Mouse (Mus musculus) megakaryocyte, adult 5-6 weeks (primary cell): Measurements from ENCODE around the gene Card11. TPM values are rescaled to one million over a fixed set of nuclear protein-coding genes. Genes with fewer than 3 reads are reported as not detected.

Experiments
- ATAC-seq: 2 replicates; pipeline ENCODE4 v1.8.0; 2016; ENCODE audit warnings: mild to moderate bottlenecking, inconsistent platforms; ENCODE audit not compliant: poor library complexity, severe bottlenecking
- total RNA-seq, 2 experiments: library from RNA; stranded (forward) in 1 of 2; stranded (reverse) in 1 of 2; fragments of 153-499, 151-499 nt in 1 of 2; fragments of 221-1000, 200-1000 nt in 1 of 2; gene quantifications; 2 replicates each; pipeline versions ENCODE4 v1.2.3 to v1.2.4; 2015 to 2017

Gene Card11
- total RNA-seq, 2 experiments from 2014 or later = 2.5 to 3.7 TPM

GRCm38 (mm10) chr5:140855909-140856530, 144.4 kb downstream of the Card11 start:
- ATAC-seq = no peak

DNA sequence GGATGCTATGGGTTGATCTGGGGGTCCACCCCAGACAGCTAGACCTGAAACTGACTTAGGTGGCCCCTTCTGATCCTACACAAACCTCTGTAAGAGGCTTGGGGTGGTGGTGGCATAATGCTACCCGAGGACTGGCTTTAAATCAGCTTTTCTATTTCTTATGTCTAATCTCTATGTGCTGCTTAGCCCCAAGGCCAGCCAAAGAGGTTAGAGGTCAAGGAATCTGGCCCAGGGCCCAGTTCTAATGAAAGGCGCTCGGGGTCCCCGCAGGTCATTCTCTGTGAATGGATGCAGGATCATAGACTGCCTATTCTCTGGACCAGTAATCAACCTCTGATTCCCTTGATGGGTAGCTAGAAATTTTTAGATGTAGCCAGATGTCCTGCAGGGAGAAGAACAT, 145.7 kb downstream of the Card11 start:
- no peak for ATAC-seq

DNA sequence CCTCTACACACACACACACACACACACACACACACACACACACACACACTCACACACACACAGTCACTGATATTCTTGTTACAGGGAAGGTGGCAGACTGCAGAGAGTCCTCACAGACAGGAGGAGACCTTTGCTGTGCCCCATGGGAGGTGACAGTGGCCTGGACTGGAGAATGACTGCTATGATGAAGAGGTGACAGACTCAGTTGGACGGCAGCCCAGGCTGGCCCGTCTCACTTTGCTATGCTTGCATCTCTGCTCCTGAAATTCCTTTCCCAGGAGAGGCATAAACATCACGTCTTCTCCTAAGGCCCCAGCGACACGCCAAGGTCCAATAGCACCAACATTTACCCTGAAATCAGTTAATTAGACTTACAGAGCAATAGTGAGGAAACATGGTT, 146.7 kb downstream of the Card11 start:
- ATAC-seq = no peak

DNA sequence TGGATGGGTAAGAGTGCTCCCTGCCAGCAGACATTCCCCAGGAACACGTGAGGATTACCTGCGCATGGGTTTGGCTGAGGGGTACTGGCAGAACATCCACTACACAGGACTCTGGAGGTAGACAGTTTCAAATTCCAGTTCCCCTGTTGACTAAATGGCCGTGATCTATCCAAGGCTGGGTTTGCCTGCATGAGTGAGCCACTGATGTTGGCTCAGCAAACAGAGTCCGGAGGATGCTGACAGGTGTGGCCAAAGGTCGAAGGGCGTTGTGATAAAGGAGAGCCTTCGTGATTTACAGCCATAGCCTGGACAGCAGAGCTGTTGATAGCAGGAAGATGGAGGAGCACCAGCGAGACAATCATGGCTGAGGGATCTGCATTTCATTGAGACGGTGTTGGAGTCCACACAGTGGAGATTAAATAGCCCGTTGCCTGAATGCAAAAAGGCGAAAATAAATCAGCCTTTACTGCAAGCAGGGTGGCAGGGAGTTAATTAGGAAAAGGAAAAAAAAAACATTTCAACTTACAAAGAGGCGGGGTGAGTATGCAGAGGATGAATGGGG, 147.9 kb downstream of the Card11 start:
- no peak for ATAC-seq

GRCm38 (mm10) chr5:140847300-140847729, 153.1 kb downstream of the Card11 start:
- peak; percentile 86 for ATAC-seq

DNA sequence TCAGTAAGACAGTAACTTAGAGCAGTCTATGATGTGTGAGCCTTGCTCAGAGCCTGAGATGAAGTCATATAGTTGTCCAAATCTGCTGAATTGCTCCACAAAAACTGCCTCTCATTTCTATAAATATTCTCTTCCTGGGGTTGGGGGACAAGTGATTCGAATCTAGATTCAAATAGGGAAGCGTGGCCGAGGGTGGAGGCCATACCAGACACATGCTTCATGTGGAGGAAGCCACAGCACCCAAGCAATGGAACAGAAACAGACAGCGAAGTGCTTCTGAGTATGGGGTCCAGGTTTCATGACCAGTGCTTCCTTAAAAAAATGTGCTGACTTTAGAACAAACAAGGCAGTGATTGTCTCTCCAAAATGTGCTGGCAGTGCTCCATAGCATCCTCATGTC, 158.4 kb downstream of the Card11 start:
- peak; percentile 74 for ATAC-seq

GRCm38 (mm10) chr5:140831064-140831431, 169.3 kb downstream of the Card11 start:
- ATAC-seq = no peak

DNA sequence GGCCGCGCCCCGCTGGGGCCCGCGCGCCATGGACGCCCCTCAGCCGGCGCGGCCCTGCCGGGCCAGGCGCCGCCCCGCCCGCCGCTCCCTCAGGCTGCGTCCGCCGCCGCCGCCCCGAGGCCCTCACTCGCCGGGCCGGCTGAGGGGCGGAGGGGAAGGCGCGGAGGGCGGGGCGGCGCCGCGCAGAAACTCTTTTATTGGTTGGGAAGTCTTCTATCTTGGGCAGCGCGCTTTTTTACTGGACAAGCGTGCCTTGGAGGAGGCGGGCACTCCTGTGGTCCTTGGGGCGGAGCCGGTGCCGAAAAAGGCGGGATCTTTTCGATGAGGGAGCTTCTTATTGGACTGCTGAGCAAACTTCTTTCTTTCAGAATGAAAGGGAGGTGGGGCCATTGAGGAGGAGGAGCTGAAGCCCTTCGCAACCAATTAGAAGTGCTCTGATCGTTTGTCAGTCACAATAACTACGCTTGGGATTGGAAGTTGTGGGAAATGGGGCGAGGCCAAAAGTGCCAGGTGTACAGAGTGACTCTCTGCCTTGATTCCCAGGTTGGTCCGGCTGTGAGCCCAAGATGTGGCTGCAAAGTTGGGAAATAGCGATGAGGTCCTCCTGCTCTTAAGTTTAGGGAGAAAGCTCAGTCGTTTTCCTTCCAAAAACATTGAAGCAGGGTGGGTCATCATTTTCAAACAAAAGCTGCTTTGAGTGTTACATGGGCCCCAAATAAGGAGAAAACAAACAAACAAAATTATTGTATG, 169.9 kb downstream of the Card11 start, which contains the start of gene Gna12:
Gene Gna12, minus strand, starts transcription at position 118 of the 750 bp plus-strand sequence.
- peak; percentile 94 for ATAC-seq

DNA sequence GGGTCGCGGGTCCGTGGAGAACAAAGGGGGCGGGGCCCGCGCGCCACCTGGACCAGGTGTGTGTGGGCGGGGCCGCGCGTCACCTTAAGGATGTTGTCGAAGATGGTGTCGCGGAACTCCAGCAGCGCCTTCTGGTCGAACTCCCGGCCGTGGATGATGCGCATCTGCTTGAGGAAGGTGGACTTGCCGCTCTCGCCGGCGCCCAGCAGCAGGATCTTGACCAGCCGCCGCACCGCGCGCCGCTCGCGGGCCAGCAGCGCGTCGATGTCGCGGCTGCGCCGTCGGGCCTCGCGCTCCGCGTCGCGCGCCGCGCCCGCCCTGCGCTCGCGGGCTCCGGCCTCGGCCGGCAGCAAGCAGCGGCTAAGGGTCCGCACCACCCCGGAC, 170.5 kb downstream of the Card11 start:
- ATAC-seq = peak; percentile 14

DNA sequence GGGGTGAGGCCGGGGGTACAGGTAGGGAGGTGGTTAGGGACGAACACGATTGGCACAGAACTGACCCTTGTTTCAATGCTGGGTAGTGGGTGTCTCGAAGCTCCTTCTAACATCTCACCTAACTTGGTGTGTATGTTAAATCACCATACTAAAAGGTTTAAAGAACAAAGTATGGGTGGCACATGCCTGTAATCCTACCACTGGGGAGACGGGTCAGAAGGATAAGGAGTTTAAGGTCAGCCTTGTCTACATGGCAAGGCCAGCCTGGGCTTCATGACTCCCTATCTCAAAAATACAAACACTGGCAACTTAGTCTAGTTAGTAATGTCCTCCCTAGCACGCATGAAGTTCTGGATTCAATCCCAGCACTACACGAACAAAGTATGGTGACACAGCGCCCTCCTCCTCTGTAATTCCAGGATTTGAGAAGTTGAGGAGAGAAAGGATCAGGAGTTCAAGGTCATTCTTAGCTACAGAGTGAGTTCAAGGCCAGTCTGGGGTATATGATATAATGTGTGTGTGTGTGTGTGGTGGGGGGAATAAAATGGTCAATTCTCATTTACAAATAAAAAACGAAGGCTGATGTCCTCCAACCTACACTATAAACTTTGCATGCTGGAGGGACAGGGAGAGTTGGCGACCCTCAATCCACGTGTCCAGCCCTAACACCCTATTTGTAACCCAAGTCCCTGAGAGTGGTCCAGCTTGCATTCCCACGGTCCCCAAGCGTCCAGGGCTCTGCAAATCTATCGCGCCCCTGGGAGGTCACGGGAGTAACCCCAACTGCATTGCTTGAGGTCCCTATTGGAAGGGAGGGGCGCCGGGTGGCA, 171.1 kb downstream of the Card11 start:
- no peak for ATAC-seq

GRCm38 (mm10) chr5:140828363-140828762, 172.0 kb downstream of the Card11 start:
- ATAC-seq = no peak

DNA sequence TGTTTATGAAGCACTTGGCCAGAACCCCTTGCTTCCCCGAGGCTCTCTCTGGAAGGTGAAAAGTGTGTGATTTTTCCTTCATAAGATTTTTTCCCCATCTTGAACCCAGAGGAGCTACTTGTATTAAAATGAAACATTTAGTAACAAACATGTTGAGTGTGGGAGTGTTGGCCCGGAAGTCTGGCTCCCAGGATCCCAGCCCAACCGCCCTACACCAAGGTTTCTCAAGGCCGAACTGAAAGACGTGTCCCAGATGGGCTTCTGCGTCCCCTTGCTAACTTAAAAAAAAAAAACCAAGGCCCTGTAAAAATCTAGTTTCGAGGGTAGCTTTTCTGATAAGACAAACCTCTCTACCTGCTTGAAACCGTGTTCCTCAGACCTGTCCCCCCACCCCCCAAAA, 172.5 kb downstream of the Card11 start:
- ATAC-seq = no peak

DNA sequence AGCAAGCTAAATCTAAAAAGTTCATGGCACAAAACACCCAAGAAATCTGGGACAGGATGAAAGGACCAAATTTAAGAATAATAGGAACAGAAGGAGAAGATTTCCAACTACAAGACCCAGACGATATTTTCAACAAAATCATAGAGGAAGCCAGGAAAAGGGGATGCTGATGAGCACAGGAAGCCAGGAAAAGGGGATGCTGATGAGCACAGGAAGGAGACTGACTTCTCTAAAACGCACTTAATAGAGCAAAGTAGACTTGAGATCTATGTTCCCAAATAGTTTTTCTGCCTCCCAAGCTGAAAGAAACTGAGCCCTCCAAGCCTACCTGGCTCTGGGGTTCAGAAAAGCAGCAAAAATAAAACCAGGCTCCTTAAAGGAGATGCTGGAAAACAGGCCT, 173.0 kb downstream of the Card11 start:
- no peak for ATAC-seq

DNA sequence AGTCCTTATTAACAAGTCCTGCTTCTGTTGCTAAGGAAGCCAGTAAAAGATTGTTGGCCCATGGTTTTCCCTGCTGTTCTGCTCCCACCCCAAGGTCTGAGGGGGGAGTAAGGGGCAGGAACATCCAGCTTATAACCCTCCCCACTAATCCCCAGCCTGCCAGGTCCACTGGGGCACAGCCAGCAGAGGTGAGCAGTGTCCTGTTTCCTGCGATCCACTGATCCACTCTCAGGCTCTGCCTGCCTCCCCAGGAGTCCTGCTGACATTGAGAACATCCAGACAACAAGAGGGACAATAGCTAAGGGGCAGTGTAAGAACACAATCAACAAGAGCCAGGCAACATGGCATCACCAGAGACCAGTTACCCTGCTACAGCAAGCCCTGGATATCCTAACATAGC, 173.6 kb downstream of the Card11 start:
- no peak for ATAC-seq

DNA sequence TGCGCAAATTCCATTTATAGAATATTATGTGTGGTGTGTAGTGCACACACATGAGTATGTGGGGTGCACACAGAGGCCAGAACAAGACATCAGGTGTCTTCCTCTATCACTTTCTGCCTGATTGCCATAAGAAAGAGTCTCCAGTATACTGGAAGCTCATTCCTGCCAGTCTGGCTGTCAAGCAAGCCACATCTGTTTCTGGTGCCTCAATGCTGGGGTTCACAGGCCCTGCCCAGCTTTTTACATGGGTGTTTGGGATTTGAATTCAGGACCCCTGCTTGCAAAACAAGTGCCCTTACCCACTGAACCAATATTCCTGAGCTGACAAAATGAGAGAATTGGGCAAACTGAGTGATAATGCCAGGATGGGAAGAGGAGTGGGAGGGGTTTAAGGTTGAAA, 174.3 kb downstream of the Card11 start:
- no peak for ATAC-seq

DNA sequence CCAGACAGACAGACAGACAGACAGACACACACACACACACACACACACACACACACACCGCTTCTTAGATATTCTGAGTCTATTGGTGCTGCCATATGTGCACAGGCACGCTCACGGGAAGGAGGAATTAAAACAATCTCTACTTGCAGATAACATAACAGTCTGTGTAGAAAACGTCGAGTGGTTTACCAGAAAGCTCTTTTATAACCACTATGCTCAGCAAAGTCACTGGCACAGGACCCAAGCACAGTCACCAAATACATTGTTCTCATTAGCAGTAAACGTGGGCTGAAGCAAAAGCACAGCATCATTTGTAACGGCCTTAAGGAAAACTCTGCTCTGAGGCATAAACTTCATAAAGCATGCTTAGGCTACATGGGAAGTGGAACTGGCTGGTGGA, 176.3 kb downstream of the Card11 start:
- no peak for ATAC-seq

DNA sequence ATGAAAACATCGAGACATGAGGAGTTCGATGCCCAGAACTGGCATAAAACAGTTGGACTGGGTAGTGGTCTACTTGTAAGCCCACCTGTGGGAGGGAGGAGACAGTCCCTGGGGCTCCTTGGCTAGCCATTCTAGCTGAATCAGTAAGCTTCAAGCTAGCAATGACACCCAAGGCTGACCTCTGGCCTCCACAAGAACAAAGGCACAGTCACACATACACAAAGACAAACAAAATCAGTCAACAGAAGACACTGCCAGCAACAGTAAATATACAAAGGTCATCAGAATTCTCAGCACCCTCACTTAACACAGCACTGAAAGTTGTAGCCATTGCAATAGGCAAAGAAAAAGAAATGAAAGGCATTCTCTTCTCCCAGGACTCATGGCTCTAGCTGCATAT, 177.0 kb downstream of the Card11 start:
- no peak for ATAC-seq
